Mouse (Mus musculus) ES-Bruce4 (cell line): ENCODE data around the gene Bag5. TPM values are rescaled to one million over a fixed set of nuclear protein-coding genes. Genes with fewer than 3 reads are reported as not detected.
A peak's percentile ranks its signal among the peaks of the same experiment; 100 is the strongest.

Experiments used
- H3K27ac ChIP-seq: 2 replicates; pipeline ENCODE4 v1.5.1; 2012; ENCODE audit warnings: low read length, inconsistent platforms; ENCODE audit not compliant: insufficient read depth
- H3K27me3 ChIP-seq: 2 replicates; pipeline ENCODE4 v1.6.1; 2012; ENCODE audit warnings: mild to moderate bottlenecking, low read length, inconsistent platforms; ENCODE audit not compliant: control insufficient read depth, poor library complexity, insufficient read depth, severe bottlenecking
- H3K36me3 ChIP-seq: 2 replicates; pipeline ENCODE4 v1.6.1; 2012; ENCODE audit warnings: inconsistent platforms, mild to moderate bottlenecking, low read length, moderate library complexity; ENCODE audit not compliant: control insufficient read depth, poor library complexity, insufficient read depth, severe bottlenecking
- H3K4me1 ChIP-seq: one replicate; pipeline ENCODE4 v1.8.1; 2011; ENCODE audit warnings: low read length; ENCODE audit not compliant: control insufficient read depth, insufficient read depth
- H3K4me3 ChIP-seq: 2 replicates; pipeline ENCODE4 v1.5.1; 2011; ENCODE audit warnings: low read depth, mild to moderate bottlenecking, low read length
- H3K9ac ChIP-seq: 2 replicates; pipeline ENCODE4 v1.6.1; 2012; ENCODE audit warnings: low read depth, mild to moderate bottlenecking, inconsistent platforms; ENCODE audit not compliant: poor library complexity, severe bottlenecking
- H3K9me3 ChIP-seq: replicated peaks from 2 replicates; pipeline ENCODE4 v1.6.1; 2012; ENCODE audit warnings: mild to moderate bottlenecking, low read length, inconsistent platforms; ENCODE audit not compliant: control insufficient read depth, poor library complexity, insufficient read depth, severe bottlenecking
- CTCF ChIP-seq: IDR thresholded peaks from one replicate; pipeline ENCODE4 v1.8.1; 2011; ENCODE audit warnings: low read depth, low read length
- EP300 ChIP-seq: IDR thresholded peaks from 2 replicates; pipeline ENCODE4 v1.6.1; 2011; ENCODE audit warnings: low read depth, low read length; ENCODE audit not compliant: insufficient read depth
- POLR2A ChIP-seq: IDR thresholded peaks from one replicate; pipeline ENCODE4 v1.8.1; 2011; ENCODE audit warnings: low read length; ENCODE audit not compliant: insufficient read depth
- polyA plus RNA-seq: library from polyadenylated mRNA; stranded (reverse); fragments of >200 nt; gene quantifications from 2 replicates; pipeline ENCODE4 v1.2.4, GENCODE M21; 2011; ENCODE audit warnings: low read depth; ENCODE audit not compliant: missing spikeins, insufficient read depth, insufficient read length

The Bag5 gene
- 13.4 and 14.6 TPM in 2 replicates for polyA plus RNA-seq

DNA sequence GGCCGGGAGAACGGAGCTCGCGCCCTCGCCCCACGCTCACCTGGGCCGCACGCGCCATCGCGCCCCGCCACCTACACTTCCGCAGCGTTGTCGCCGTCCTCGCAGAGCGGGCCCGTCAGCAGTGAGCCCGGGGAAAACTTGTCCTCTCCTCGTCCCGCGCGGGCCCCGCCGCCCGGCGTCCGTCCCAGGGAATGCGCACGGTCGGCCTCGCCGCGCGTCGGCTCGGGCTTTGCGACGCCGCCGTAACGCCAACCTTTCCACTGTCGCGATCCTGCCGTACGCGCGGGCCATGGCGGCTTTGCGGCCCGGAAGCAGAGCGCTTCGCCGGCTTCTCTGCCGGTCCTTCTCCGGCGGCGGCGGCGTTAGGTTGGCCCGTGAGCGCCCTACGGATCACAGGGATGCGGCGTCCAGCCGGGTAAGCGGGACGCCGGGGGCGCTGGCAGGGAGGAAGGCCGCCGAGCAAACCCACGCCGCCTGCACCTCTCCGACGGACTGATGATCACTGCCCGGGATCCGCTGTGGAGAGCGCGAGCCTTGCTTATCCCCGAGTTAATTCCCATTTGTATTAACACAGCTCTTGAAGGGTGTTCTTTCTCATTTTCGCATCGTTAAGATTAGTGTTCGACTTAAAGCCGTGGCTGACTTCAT, at the start of gene Bag5, which contains the start of gene Apopt1:
Gene Bag5, minus strand, starts transcription at position 254 of the 648 bp plus-strand sequence.
Gene Apopt1, plus strand, starts transcription at position 258 of the 648 bp plus-strand sequence.
- H3K9ac ChIP-seq = peak within 1 kb of the TSS; percentile 79
- no peaks in the 10 kb centered on the region for H3K27me3 ChIP-seq
- no peaks in the 10 kb centered on the region for H3K9me3 ChIP-seq
- no peaks in the 10 kb centered on the region for H3K4me1 ChIP-seq
- no peak within 1 kb of the TSS for H3K27ac ChIP-seq
- TF ChIP-seq POLR2A (peak; percentile 41), EP300 (no peak)
- peaks cover 14% of the 10 kb centered on the region for H3K36me3 ChIP-seq
- H3K4me3 ChIP-seq = peak within 1 kb of the TSS; percentile 78

DNA sequence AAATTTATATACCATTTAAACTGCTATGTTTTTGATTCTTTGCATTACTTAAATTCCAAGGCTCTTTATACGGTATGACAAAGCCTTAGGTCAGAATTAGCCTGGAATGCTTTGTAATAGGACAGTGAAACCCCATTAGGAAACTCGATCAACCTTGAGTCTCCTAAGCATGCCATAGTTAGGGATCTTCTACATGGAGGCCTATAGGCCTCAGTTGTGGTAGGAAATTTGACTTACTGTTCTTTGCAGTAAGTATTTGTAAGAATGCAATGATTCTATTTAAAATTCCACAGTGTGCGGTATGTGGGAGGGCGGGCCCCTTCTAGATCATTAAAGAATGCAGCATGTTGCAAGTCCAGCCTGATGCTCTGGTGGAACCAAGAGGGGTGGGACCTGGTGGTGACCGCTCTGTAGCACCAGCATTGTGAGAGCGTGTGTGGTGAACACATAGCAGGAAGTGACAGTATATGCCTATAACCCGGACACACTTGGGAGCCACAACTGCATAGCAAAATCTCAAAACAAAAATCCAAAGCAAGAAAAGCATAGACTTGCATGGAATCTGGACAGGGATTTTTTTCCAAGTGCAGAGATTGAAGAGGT, 47.4 kb upstream of the Bag5 start:
- Histone ChIP-seq H3K9me3 (no peaks in the 10 kb centered on the region), H3K36me3 (no peaks in the 10 kb centered on the region), H3K27me3 (no peaks in the 10 kb centered on the region), H3K27ac (no peak overlapping the region), H3K9ac (no peak overlapping the region), H3K4me3 (no peak overlapping the region), H3K4me1 (peaks cover 5% of the 10 kb centered on the region)
- no peak for TF ChIP-seq EP300
- no peak for TF ChIP-seq POLR2A
- TF ChIP-seq CTCF = no peak

DNA sequence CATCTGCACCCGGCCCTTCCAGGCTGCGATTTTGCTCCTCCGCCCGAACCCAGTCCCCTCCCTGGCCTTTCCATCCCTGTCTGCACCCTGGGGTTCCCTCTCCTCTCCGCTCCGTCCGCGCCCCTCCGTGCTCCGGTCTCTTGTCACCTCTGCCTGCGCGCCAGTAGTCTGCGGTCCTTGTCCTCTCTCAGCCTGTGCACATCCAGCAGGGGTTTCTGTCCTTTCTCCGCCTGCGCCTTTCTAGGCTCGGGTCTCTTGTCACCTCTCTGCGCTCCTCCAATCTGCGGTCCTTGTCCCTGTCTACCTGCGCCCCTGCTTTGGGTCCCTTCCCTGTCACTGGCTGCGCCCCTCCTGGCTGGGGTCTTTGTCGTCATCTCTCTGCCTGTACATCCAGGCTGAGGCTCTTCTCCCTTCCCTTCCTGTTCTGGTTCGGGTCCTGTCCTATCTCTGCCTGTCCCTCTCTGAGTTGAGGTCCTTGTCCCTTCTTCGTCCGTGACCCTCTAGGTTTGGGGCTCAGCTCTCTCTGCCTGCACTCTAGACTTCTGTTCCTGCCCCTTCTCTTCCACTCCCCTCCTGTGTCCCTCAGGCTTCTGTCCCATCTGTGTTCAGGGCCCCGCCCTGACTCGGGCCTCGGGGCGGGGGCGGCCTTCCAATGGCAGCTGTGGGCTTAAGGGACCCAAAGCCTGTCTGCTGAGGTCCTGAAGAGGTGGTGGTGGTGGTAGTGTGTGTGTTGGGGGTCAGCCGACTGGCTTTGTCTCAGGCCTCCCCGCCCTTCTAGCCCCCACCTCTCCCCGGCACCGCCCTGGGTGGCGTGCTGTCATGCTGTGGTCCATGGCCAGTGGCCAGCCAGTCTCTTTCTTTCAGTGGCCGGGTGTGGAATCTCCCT, 46.4 kb upstream of the Bag5 start:
- H3K27me3 ChIP-seq = no peaks in the 10 kb centered on the region
- H3K9me3 ChIP-seq = no peaks in the 10 kb centered on the region
- H3K4me3 ChIP-seq = peak overlapping the region; percentile 93
- TF ChIP-seq CTCF (no peak), POLR2A (no peak), EP300 (no peak)
- no peaks in the 10 kb centered on the region for H3K36me3 ChIP-seq
- no peak overlapping the region for H3K27ac ChIP-seq
- peaks cover 5% of the 10 kb centered on the region for H3K4me1 ChIP-seq
- H3K9ac ChIP-seq = peak overlapping the region; percentile 72

DNA sequence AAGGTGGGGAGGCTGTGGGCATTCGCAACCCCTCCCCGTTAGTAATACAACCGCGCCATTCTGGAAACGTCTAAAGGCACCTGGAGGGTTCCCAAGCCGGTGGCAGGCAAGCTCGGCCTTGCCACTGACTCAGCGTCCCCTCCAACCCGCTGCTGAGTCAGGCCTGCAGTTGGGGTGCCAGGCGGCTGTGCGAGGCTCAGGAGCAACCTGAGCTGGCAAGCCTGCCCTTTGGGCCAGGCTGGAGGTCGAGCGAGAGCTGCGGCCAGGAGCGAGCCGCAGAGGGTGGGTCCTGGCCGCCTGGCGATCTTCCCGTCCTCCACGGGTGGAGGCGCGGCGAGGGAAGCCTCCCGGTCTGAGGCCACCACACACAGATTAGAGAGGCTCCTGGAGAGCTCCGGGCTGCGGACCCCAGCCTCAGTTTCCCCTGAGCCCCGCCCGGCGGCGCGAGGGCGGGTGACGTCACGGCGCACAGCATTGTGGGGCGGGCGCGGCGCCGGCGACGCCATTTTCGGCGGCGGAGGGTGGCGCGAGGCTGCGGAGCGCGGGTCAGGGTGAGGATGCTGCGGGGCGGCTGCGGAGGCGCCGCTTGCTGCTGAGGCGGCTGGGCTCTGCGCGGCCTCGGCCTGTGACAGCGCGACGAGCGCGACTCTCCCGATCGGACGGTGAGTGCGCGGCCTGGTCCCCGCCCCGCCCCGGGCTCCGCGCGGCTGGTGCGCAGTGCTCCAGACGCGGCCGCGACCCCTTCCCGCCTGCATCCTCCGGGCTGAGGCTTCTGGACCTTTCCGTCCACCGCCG, 45.5 kb upstream of the Bag5 start, which contains the start of gene Klc1:
Gene Klc1, plus strand, starts transcription at position 469 of the 795 bp plus-strand sequence.
- Histone ChIP-seq H3K27me3 (no peaks in the 10 kb centered on the region), H3K4me3 (peak within 1 kb of the TSS; percentile 93), H3K9me3 (no peaks in the 10 kb centered on the region), H3K27ac (no peak within 1 kb of the TSS), H3K36me3 (no peaks in the 10 kb centered on the region), H3K4me1 (peaks cover 5% of the 10 kb centered on the region), H3K9ac (peak within 1 kb of the TSS; percentile 72)
- no peak for TF ChIP-seq CTCF
- TF ChIP-seq POLR2A = peak; percentile 58
- no peak for TF ChIP-seq EP300

DNA sequence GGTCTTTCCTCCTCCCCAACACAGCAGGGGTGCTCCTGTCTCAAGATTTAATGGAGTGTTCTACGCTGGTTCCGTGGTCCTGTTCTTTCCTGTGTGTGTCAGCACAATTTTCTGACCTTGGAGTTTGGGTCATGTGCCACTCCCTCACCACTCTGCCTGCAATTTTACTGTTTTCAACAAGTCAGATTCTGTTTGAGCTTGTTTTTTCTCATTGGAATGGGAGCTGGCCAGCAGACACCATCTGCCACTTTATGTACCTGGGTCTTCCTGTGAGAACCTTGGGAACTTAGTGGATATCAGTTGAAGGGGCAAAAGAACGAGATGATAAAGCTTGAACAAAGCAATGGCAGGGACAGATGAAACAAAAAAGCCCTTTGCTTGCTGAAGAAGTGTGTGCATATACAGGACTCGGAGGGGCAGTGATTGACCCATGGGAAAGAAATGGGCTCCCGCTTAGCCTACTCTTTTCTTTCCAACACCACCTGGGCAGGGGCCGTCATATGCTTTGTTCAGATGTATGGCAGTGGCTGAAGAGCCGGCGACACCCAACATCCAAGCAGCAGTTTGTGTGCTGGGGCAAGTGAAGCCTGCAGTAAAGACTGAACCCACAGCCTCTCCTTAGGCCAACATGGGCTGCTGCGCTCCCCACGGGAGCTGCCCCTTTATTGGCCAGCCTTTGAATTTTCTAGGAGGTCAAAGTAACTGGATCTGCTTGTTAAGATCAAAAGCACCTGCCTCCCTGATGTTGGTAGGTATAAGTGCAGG, 44.7 kb upstream of the Bag5 start:
- no peaks in the 10 kb centered on the region for H3K27me3 ChIP-seq
- H3K9ac ChIP-seq = peak overlapping the region; percentile 72
- peak overlapping the region; percentile 93 for H3K4me3 ChIP-seq
- no peaks in the 10 kb centered on the region for H3K9me3 ChIP-seq
- H3K27ac ChIP-seq = no peak overlapping the region
- no peaks in the 10 kb centered on the region for H3K36me3 ChIP-seq
- H3K4me1 ChIP-seq = peaks cover 5% of the 10 kb centered on the region
- no peak for TF ChIP-seq EP300
- TF ChIP-seq POLR2A = no peak
- no peak for TF ChIP-seq CTCF
